8 mouse cellular contexts compared by ENCODE assay signal in the genomic region with DNA sequence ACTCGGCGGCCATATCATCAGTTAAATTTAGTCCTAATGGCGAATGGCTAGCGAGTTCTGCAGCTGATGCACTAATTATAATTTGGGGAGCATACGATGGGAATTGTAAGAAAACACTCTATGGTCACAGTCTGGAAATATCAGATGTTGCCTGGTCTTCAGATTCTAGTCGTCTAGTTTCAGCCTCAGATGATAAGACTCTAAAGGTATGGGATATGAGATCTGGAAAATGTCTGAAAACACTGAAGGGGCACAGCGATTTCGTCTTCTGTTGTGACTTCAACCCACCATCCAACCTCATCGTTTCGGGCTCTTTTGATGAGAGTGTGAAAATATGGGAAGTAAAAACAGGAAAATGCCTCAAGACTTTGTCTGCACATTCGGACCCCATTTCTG. TPM values are rescaled to one million over a fixed set of nuclear protein-coding genes. Genes with fewer than 3 reads are reported as not detected.
A peak's percentile ranks its signal among the peaks of the same experiment; 100 is the strongest.
DNase-seq lines count a peak whose midpoint lies in the region; ATAC-seq and TF ChIP-seq lines count a peak whose summit lies in the region.

No protein-coding gene starts in this region.

- WGBS in heart, embryonic 13.5 days, result 18% methylated on average over 11 of the region's 11 CpGs
- 31% methylated on average over 11 of the region's 11 CpGs for WGBS in forebrain, embryonic 13.5 days
- 16% methylated on average over 11 of the region's 11 CpGs for WGBS in liver, embryonic 14.5 days (ENCODE audit: insufficient replicate concordance)

- H3K36me3 ChIP-seq in heart, embryonic 13.5 days, result peaks cover 50% of the 10 kb centered on the region
- peaks cover 60% of the 10 kb centered on the region for H3K36me3 ChIP-seq in E14TG2a.4 (ENCODE audit: insufficient read depth, low read length)
- peaks cover 34% of the 10 kb centered on the region for H3K36me3 ChIP-seq in forebrain, embryonic 13.5 days (ENCODE audit: poor library complexity, severe bottlenecking)
- H3K36me3 ChIP-seq in liver, embryonic 14.5 days (replicated peaks; ENCODE audit: control insufficient read depth, insufficient read depth, low read depth), result peaks cover 16% of the 10 kb centered on the region

- H3K27me3 ChIP-seq in heart, embryonic 13.5 days (replicated peaks), result no peaks in the 10 kb centered on the region
- H3K27me3 ChIP-seq in E14TG2a.4 (ENCODE audit: insufficient read depth, low read length), result no peaks in the 10 kb centered on the region
- no peaks in the 10 kb centered on the region for H3K27me3 ChIP-seq in forebrain, embryonic 13.5 days
- H3K27me3 ChIP-seq in liver, embryonic 14.5 days (ENCODE audit: control insufficient read depth, insufficient read depth, low read length), result no peaks in the 10 kb centered on the region

- no peak for DNase-seq in heart, adult 9 months (ENCODE audit: low spot score in 2 of 2)
- DNase-seq in liver, embryonic 14.5 days (ENCODE audit: low read depth in 3 of 3, low spot score in 3 of 3), result no peak
- no peak for DNase-seq in adrenal gland, postnatal 10 days
- no peak for DNase-seq in layer of hippocampus, postnatal 14 days (ENCODE audit: low spot score in 2 of 2)
- DNase-seq in adrenal gland, postnatal 25 days, result no peak

- peaks cover 36% of the 10 kb centered on the region for H3K4me1 ChIP-seq in heart, embryonic 13.5 days
- peaks cover 27% of the 10 kb centered on the region for H3K4me1 ChIP-seq in E14TG2a.4 (replicated peaks; ENCODE audit: low read depth, low read length)
- peaks cover 30% of the 10 kb centered on the region for H3K4me1 ChIP-seq in forebrain, embryonic 13.5 days
- H3K4me1 ChIP-seq in liver, embryonic 14.5 days (replicated peaks; ENCODE audit: control insufficient read depth in 2 of 2, insufficient read depth in 2 of 2, low read length in 1 of 2), result peaks cover 6 to 16% of the 10 kb centered on the region in 2 experiments

- H3K9ac ChIP-seq in heart, embryonic 13.5 days, result peak overlapping the region; percentile 88
- H3K9ac ChIP-seq in forebrain, embryonic 13.5 days, result peak overlapping the region; percentile 74
- peak overlapping the region; percentile 80 for H3K9ac ChIP-seq in liver, embryonic 14.5 days (replicated peaks)

- no peaks in the 10 kb centered on the region for H3K9me3 ChIP-seq in heart, embryonic 13.5 days
- no peaks in the 10 kb centered on the region for H3K9me3 ChIP-seq in E14TG2a.4 (ENCODE audit: low read length)
- H3K9me3 ChIP-seq in forebrain, embryonic 13.5 days (replicated peaks), result no peaks in the 10 kb centered on the region
- no peaks in the 10 kb centered on the region for H3K9me3 ChIP-seq in liver, embryonic 14.5 days (ENCODE audit: control insufficient read depth, low read length)

- no peak for TF ChIP-seq EP300 in liver, embryonic 14.5 days (IDR thresholded peaks at IDR 0.05; ENCODE audit: low read depth)

- peak overlapping the region; percentile 66 for H3K4me3 ChIP-seq in heart, embryonic 13.5 days
- peak overlapping the region; percentile 81 for H3K4me3 ChIP-seq in E14TG2a.4 (replicated peaks; ENCODE audit: low read length)
- H3K4me3 ChIP-seq in forebrain, embryonic 13.5 days, result peak overlapping the region; percentile 63
- H3K4me3 ChIP-seq in liver, embryonic 14.5 days (ENCODE audit: insufficient read depth in 1 of 2, low read depth in 2 of 2, low read length in 2 of 2), result peak overlapping the region; percentile 77 to 93

- peak overlapping the region; percentile 79 for H3K4me2 ChIP-seq in heart, embryonic 13.5 days
- H3K4me2 ChIP-seq in forebrain, embryonic 13.5 days, result peak overlapping the region; percentile 65
- peak overlapping the region; percentile 76 for H3K4me2 ChIP-seq in liver, embryonic 14.5 days (ENCODE audit: low read depth)

- no peak for TF ChIP-seq CTCF in E14TG2a.4 (conservative IDR thresholded peaks at IDR 0.05; ENCODE audit: low read length)
- TF ChIP-seq CTCF in liver, embryonic 14.5 days (IDR thresholded peaks at IDR 0.05; ENCODE audit: low read depth), result no peak

- no peak for ATAC-seq in heart, embryonic 13.5 days (ENCODE audit: extremely low read depth, insufficient number of reproducible peaks, low FRiP score, low TSS enrichment)
- no peak for ATAC-seq in forebrain, embryonic 13.5 days
- ATAC-seq in liver, embryonic 14.5 days (ENCODE audit: insufficient read depth), result no peak

- H3K27ac ChIP-seq in heart, embryonic 13.5 days (replicated peaks), result peak overlapping the region; percentile 92
- H3K27ac ChIP-seq in forebrain, embryonic 13.5 days, result peak overlapping the region; percentile 78
- H3K27ac ChIP-seq in liver, embryonic 14.5 days, result peak overlapping the region; percentile 68

RNA-seq across cellular contexts. Expression of a gene that starts 0.6 kb away (rescaled TPM):
- 6.2 and 6.7 TPM in 2 replicates for polyA plus RNA-seq in heart, embryonic 13.5 days (2015; fragmentation: Nextera tagmentation; extraction: Ambion mirVana)
- polyA plus RNA-seq in forebrain, embryonic 13.5 days (2015; fragmentation: Nextera tagmentation; extraction: Ambion mirVana), result 13.1 and 13.3 TPM in 2 replicates
- polyA plus RNA-seq in liver, embryonic 14.5 days (2012; rRNA removed), result 1.6 and 2.3 TPM in 2 replicates
- polyA plus RNA-seq in liver, embryonic 14.5 days (2014; fragmentation: Nextera tagmentation; extraction: Ambion mirVana), result 2.8 and 2.9 TPM in 2 replicates
- 1 to 10 TPM; 4.3 to 5.3 TPM for total RNA-seq in adrenal gland, postnatal 10 days (2021)
- total RNA-seq in layer of hippocampus, postnatal 14 days (2021), result 1 to 10 TPM; 4.8 to 5.3 TPM
- total RNA-seq in adrenal gland, postnatal 25 days (2021), result 5.7 and 5.9 TPM in 2 replicates

RNA-seq across cellular contexts. Expression of a gene that starts 29.8 kb away (rescaled TPM):
- 791 and 887 TPM in 2 replicates for polyA plus RNA-seq in heart, embryonic 13.5 days (2015; fragmentation: Nextera tagmentation; extraction: Ambion mirVana)
- 237 and 242 TPM in 2 replicates for polyA plus RNA-seq in forebrain, embryonic 13.5 days (2015; fragmentation: Nextera tagmentation; extraction: Ambion mirVana)
- polyA plus RNA-seq in liver, embryonic 14.5 days (2012; rRNA removed), result 35.8 and 76.4 TPM in 2 replicates
- polyA plus RNA-seq in liver, embryonic 14.5 days (2014; fragmentation: Nextera tagmentation; extraction: Ambion mirVana), result 187 and 221 TPM in 2 replicates
- 100 to 1,000 TPM; 181 to 193 TPM for total RNA-seq in adrenal gland, postnatal 10 days (2021)
- total RNA-seq in layer of hippocampus, postnatal 14 days (2021), result 10 to 100 TPM; 81.1 to 84.2 TPM
- total RNA-seq in adrenal gland, postnatal 25 days (2021), result 164 TPM in 2 replicates

RNA-seq across cellular contexts. Expression of a gene that starts 29.9 kb away (rescaled TPM):
- 80.5 and 89.1 TPM in 2 replicates for polyA plus RNA-seq in heart, embryonic 13.5 days (2015; fragmentation: Nextera tagmentation; extraction: Ambion mirVana)
- 53.9 and 59.7 TPM in 2 replicates for polyA plus RNA-seq in forebrain, embryonic 13.5 days (2015; fragmentation: Nextera tagmentation; extraction: Ambion mirVana)
- 19.1 and 52.5 TPM in 2 replicates for polyA plus RNA-seq in liver, embryonic 14.5 days (2012; rRNA removed)
- 44.0 and 46.0 TPM in 2 replicates for polyA plus RNA-seq in liver, embryonic 14.5 days (2014; fragmentation: Nextera tagmentation; extraction: Ambion mirVana)
- 10 to 100 TPM; 57.9 to 74.7 TPM for total RNA-seq in adrenal gland, postnatal 10 days (2021)
- 10 to 100 TPM; 17.1 to 23.9 TPM for total RNA-seq in layer of hippocampus, postnatal 14 days (2021)
- total RNA-seq in adrenal gland, postnatal 25 days (2021), result 54.1 and 66.4 TPM in 2 replicates
